Mouse (Mus musculus) layer of hippocampus, adult 2 months (tissue): ENCODE measurements around the gene Flcn. TPM values are rescaled to one million over a fixed set of nuclear protein-coding genes. Genes with fewer than 3 reads are reported as not detected.
A peak's percentile ranks its signal among the peaks of the same experiment; 100 is the strongest.
"Not testable (repeated sequence)": the region's sequence is repeated elsewhere in the genome, so short reads cannot be mapped to it uniquely, and the experiment has no call there.

Experiments
- DNase-seq, 2 experiments: peaks; one replicate each; pipeline ENCODE4 v3.0.0; 2022; ENCODE audit warnings: low spot score in 2 of 2
- H3K27ac ChIP-seq: fragments of 200-600 bp; 2 replicates; pipeline ENCODE4 v1.8.1; 2022
- H3K4me3 ChIP-seq: fragments of 200-600 bp; 2 replicates; pipeline ENCODE4 v1.8.1; 2022; ENCODE audit warnings: mild to moderate bottlenecking
- CTCF ChIP-seq: fragments of 200-600 bp; conservative IDR thresholded peaks from 2 replicates; pipeline ENCODE4 v1.8.1; 2022; ENCODE audit warnings: antibody characterized with exemption, mild to moderate bottlenecking, moderate library complexity
- long read RNA-seq, 2 experiments: library from polyadenylated mRNA; stranded (forward); transcript quantifications; one replicate each; pipeline ENCODE4 v2.0.0; 2021; ENCODE audit warnings: borderline mapping rate in 2 of 2
- total RNA-seq, 2 experiments: library from RNA; stranded (reverse); gene quantifications; 2 replicates each; pipeline ENCODE4 v1.2.3; 2021

The Flcn gene
- 10 to 100 TPM; 44.8 to 46.9 TPM for total RNA-seq
- long read RNA-seq, experiment 1, transcript Flcn-203 (13 exons, 3,437 nt): major isoform, 23 of 39 reads
- long read RNA-seq, experiment 1, partial matches to known transcripts: 4 of 39 reads
- long read RNA-seq, experiment 1, other reads (novel, unspliced or antisense): 12 of 39 reads
- long read RNA-seq, experiment 2, transcript Flcn-203 (13 exons, 3,437 nt): major isoform, 35 of 55 reads
- long read RNA-seq, experiment 2, partial matches to known transcripts: 4 of 55 reads
- long read RNA-seq, experiment 2, other reads (novel, unspliced or antisense): 16 of 55 reads

GRCm38 (mm10) chr11:59809670-59810474 lies at the start of gene Flcn:
Gene Flcn, minus strand, starts transcription at chr11:59810016.
- H3K4me3 ChIP-seq: peak within 1 kb of the TSS; percentile 83
- TF ChIP-seq CTCF: peak; percentile 50
- peak within 1 kb of the TSS; percentile 100 for H3K27ac ChIP-seq
- DNase-seq: peak; percentile 75 to 80

- TF ChIP-seq CTCF: no peak
- DNase-seq: no peak
- no peak overlapping the region for H3K4me3 ChIP-seq
- H3K27ac ChIP-seq: no peak overlapping the region
These were observed 43.0 kb upstream of the Flcn start for GRCm38 (mm10) chr11:59852865-59853264.

GRCm38 (mm10) chr11:59847891-59848884 lies 38.4 kb upstream of the Flcn start:
- DNase-seq: peak; percentile 61 to 68
- peak overlapping the region; percentile 82 for H3K4me3 ChIP-seq
- peak; percentile 46 for TF ChIP-seq CTCF
- H3K27ac ChIP-seq: peak overlapping the region; percentile 94

- DNase-seq: no peak
- Histone ChIP-seq H3K4me3 (peak overlapping the region; percentile 82), H3K27ac (no peak overlapping the region)
- peak; percentile 72 for TF ChIP-seq CTCF
These were observed 37.3 kb upstream of the Flcn start for GRCm38 (mm10) chr11:59847131-59847530.

- H3K27ac ChIP-seq: no peak overlapping the region
- no peak overlapping the region for H3K4me3 ChIP-seq
- no peak for DNase-seq
- no peak for TF ChIP-seq CTCF
These were observed 36.5 kb upstream of the Flcn start for GRCm38 (mm10) chr11:59846311-59846710.

GRCm38 (mm10) chr11:59839459-59840126 lies 29.8 kb upstream of the Flcn start, which contains the start of gene Cops3:
Gene Cops3, minus strand, starts transcription at chr11:59839838.
- DNase-seq: peak; percentile 93 to 98
- Histone ChIP-seq H3K27ac (peak within 1 kb of the TSS; percentile 98), H3K4me3 (peak within 1 kb of the TSS; percentile 69)
- TF ChIP-seq CTCF: peak; percentile 22; the same call in 1 of the 2 replicates

- peak; percentile 92 to 94 for DNase-seq
- peak within 1 kb of the TSS; percentile 69 for H3K4me3 ChIP-seq
- H3K27ac ChIP-seq: peak within 1 kb of the TSS; percentile 98
- no peak for TF ChIP-seq CTCF
These were observed 29.2 kb upstream of the Flcn start, which contains the start of gene Nt5m for GRCm38 (mm10) chr11:59839008-59839458. Gene Nt5m, plus strand, starts transcription at chr11:59839447.

GRCm38 (mm10) chr11:59838426-59838825 lies 28.6 kb upstream of the Flcn start:
- H3K27ac ChIP-seq: peak overlapping the region; percentile 98
- no peak for DNase-seq
- no peak for TF ChIP-seq CTCF
- H3K4me3 ChIP-seq: peak overlapping the region; percentile 69

GRCm38 (mm10) chr11:59837789-59838188 lies 28.0 kb upstream of the Flcn start:
- not testable (repeated sequence) for DNase-seq

GRCm38 (mm10) chr11:59821625-59822024 lies 11.8 kb upstream of the Flcn start:
- TF ChIP-seq CTCF: no peak
- DNase-seq: no peak
- no peak overlapping the region for H3K4me3 ChIP-seq
- H3K27ac ChIP-seq: no peak overlapping the region

More at GRCm38 (mm10) chr11:59837789-59838188, 28.0 kb upstream of the Flcn start:
- not testable (repeated sequence) for H3K27ac ChIP-seq, H3K4me3 ChIP-seq

GRCm38 (mm10) chr11:59817916-59818315 lies 8.1 kb upstream of the Flcn start:
- Histone ChIP-seq H3K4me3 (no peak overlapping the region), H3K27ac (no peak overlapping the region)
- no peak for DNase-seq
- no peak for TF ChIP-seq CTCF
